Mouse (Mus musculus) embryo, embryonic 10 days (tissue): ENCODE results near the gene Tmem232.
"Not testable (repeated sequence)": the region's sequence is repeated elsewhere in the genome, so short reads cannot be mapped to it uniquely, and the experiment has no call there.

Source experiments
- DNase-seq: peaks from one replicate; pipeline ENCODE4 v3.0.0-alpha.2; 2015; ENCODE audit warnings: low spot score

Tmem232 gene

DNA sequence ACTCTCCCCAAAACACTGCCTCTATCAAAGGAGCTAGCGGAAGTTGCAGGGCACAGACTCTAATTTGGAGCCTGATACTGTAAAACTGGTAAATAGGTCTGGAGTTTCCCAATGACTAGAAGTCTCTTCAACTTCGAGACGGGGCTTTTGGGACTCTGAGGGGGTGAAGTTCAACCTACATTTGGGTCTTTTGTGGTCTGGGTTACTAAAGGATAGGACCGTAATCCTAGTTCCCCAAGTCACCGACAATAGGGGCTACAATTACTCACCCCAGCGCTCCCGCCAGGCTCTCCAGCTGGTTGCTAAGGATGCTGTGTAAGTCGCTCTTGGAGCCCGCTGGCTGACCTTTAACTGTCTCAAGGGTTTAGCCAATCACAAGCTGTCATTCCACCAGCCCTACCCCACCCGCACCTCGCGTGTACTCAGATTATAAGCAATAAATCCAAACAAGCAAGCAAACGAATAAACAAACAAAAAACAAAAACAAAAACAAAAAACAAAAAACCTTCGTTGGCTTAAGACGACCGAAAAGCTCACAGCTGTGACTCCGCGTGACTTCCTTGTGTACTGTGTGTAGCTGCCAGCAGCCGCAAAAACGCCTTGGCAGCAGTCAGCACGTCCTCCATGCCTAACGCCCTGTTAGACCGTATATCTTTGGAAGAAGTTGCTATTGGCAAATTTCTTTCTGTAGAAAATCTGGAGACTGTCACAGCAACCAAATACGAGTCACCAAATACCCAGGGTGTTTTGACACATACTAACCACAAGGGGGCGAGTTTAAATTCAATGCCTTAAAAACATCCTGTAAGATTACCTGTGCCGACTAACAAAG lies at the start of gene Tmem232:
Tmem232 (minus strand) TSS at position 342 of the 832 bp plus-strand sequence.
- DNase-seq: peak; percentile 67

DNA sequence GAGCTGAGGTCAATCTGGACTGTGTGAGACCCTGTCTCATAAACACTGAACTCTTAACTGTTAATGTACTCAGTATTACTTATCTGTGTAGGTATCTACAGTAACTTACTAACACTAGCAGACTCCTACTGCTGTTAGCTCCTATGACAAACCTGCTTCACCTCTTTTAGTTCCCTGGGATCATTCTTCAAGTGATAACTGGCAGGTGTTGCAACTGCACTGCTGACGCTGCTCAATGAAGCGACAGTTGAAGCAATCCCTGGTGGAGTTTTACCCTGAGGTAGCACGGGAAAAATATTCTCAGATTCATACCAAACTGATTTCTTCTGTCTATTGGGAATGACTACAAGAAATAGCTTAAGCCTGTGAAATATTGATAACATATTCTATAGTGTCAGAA lies 46.3 kb upstream of the Tmem232 start:
- DNase-seq: no peak

DNA sequence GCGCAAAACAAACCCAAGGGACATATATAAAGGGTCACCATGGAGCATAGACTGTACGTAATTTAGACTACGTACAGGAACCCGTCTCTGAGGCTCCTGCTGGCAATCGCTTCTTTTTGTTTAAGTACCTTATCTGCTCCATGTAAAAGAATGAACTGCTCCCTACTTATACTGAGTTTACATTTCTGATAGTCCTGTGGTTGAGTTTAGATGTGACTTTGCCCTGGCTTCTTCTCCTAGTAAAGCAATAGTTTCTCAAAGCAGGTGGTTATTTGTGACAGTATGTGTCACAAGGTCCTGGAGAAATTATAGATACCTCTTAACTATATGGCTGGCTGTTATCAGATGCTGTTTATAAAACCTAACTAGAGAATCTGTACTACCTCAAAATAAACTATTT lies 40.9 kb upstream of the Tmem232 start:
- no peak for DNase-seq

DNA sequence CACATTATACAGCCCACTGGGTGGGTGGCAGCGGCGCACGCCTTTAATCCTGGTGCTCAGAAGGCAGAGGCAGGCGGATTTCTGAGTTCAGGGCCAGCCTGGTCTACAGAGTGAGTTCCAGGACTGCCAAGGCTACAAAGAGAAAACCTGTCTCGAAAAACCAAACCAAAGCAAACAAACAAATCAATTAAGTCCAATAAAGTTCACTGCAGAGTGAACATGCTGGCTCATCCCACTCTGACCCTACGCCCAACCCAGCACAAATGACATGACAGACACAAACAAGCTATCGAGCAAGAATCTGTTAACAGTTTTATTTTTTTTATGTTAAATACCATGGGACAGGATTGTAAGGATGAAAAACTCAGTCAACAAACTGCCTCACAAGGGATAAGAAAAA lies 39.2 kb upstream of the Tmem232 start:
- no peak for DNase-seq

DNA sequence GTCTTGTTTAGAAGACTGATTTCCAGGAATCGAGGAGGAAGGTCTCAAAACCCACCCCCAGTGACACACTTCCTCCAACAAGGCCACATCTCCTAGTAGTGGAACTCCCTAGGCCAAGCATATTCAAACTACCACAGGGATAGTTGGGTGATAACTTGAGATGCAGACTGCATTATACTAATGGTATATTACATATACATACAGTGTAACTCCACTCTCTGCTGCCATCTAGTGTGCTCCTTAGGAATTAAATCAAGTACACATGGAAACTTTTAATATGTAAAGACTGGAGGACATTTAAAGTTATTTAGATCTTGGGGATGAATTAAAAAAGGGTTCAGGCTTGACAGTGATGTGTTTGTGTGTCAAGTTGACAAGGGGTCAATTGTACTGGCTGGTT lies 34.8 kb upstream of the Tmem232 start:
- DNase-seq: peak; percentile 69

DNA sequence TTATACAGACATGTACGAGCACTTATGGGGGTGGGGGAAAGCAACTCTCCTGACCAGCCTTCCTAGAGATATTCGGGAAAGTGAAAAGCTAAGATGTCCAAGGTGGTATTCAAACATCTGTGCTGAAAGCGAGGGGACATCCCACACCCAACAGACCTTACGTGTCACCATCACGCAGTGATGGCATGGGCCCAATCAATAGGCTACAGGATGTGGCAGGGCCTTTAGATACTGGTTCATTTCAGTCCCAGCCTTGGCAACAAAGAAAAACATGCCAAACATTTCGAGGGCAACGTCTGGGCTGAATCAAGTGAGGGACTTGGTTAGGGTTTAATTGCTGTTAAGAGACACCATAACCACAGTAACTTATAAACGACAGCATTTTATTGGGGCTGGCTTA lies 34.3 kb upstream of the Tmem232 start:
- DNase-seq: no peak

DNA sequence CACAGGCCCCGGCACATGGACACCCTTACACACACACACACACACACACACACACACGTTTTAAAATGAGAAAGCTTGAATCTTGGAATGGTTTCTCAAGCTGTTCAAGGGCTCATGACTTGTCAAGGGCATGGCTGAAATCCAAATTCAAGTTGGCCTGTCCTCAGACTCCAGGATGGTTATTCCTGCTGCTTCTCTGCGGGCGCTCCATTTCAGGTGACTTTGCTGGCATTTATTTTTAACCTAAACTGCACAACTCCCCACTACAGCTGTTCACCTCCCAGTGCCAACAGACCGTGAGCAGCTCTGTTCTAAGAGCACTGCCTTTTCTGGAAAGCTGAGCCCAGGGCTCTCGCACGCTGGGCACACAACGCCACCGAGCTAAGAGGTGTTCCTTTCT lies 31.3 kb upstream of the Tmem232 start:
- DNase-seq: no peak

DNA sequence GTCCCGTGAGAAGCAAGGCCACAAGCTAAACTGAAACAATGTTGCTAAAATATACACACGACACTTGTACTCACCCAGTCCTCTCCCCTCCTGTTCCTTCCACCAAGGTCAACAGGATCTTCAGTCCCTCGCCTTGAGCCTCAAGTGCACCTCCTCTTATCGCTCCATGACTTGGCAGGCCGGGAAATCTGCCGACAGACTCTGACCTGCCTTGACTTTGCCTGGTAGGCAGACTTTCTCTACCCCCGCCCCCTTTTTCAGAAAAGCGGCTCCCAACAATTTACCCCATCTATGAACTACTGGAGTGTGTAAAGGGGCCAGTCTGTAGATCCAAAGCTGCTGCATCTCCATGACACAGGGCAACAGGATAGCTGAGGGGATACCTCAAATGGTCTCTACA lies 30.9 kb upstream of the Tmem232 start:
- DNase-seq: no peak

DNA sequence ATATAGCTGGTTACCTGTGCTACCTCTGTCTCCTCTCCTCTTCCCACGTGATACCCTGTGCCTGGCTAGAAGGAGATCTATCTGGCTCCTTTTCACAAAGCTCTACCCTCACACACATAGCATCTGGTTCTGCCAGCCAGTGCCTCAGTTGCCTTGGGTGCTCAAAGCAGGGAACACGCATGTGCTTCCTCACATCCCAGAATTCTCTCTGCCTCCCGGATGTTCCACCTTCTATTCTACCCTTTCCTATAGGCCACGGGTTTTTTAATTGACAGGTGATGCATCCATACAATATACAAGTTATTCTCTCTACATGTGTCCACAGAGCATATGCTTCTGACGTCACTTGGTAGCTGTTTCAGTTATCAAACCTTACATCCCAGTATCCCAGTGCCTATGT lies 23.6 kb upstream of the Tmem232 start:
- DNase-seq: no peak

DNA sequence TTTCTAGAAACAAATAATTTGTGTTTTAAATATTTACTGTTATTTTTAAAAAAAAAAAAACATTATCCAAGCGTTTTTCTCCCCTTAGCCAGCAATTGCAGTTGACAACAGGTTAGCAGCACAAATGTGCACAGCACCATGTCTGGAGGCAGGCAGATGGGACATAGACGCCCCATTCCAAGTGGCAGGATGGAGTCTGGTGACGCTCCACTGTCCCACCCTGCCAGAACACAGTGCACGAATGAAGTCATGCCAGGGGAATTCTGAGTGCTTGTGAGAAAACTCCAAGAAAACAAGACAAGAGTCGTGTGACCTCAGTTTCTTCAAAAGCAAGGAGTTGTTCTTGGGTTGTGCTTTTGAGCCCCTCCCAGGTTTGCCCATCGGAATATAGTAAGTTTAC lies 22.8 kb upstream of the Tmem232 start:
- no peak for DNase-seq

DNA sequence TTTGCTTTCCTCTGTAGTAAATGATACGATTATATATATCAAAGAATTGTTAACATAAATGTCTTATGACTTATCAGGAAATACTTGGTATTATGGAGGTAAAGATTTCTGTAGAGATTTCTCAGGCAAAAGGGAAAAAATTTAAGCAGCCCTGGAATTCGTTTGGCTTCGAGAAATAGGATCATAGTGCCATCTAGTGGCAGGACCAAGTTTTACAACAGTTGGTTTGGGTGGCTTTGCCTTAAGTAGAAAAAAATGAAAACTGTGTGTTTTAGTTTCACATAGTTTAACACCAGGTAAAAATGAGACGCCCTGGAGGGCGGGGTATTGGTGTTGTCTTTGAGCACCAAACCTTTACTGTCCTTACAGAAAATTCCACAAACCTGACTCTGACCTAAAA lies 22.2 kb upstream of the Tmem232 start:
- DNase-seq: peak; percentile 83

DNA sequence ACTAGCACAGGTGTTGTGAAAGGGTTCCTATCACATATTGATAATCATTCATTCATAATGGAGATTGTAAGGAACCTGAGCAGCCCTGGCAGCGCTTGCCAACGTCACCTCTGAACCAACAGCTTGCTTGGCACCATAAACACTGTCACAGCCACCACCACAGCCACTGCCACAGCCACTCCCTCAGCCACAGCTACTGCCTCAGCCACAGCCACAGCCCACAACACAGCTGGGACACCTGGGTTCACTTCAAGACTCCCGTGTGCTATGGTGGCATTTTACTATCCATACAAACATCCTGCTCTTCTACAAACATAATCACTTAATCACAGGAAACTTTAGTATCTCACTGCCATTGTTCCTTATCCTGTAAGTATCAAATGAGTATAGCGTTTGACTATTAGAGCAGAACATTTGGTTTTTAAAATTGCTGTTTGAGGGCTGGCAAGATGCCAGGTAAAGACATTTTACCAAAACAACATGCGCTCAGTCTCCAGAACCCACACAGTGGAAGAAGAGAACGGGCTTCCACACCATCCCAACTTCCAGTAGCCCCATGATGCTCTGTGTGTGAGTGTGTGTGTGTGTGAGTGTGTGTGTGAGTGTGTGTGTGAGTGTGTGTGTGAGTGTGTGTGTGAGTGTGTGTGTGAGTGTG lies 20.9 kb upstream of the Tmem232 start:
- no peak for DNase-seq

DNA sequence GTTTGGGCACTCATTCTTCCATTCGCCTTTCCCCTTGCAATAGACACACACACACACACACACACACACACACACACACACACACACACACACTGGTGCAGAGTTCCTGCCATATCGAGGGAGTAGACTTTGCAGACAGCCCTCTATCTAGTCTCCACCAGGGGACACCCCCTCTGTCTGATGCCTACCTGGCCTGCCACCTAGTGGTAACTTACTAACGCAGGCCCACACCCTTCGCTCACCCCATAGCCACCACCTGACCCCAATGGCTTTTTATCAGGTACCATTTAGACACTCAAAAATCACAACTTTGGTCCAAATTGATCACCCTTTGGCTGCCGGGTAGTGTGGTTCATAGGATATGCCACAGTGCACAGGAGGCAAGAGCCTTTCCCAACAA lies 18.7 kb upstream of the Tmem232 start:
- peak; percentile 28 for DNase-seq

DNA sequence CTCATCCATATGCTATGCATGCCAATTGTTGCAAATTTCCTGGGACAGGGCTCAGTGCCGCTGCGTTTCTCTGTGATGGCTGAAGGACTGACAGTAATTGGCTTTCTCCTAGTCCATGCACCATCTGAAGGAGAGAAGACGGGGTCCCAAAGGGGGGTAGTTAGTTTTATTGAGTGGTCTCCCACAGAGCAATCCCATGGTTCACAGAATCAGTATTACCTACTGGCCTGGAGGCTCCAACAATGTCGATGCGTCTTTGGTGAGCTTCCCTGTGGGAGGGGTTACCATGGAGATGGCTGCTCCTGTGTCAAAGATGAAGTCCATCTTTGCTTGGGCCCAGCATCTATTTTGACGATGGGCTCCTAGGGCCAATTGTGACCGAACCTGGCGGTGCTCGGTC lies 18.2 kb upstream of the Tmem232 start:
- DNase-seq: no peak

DNA sequence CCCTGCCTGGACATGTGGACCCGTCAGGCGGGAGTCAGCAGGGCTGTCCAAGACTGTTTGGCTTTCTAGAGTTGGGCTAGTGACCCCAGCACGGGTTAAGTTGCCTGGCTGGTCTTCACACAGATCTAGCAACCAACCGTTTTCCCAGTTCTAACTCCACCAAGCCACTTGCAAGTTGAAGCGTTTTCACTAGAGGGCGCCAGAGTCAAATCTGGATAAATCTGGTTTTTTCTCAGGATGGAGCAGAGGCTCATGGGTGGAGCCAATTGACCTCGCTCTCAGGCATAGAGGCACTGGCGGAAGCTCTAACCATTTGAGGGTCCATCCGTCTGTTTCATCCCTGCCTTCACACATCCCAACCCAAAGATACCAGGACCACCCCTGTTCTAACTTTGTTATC lies 17.6 kb upstream of the Tmem232 start:
- DNase-seq: peak; percentile 70

DNA sequence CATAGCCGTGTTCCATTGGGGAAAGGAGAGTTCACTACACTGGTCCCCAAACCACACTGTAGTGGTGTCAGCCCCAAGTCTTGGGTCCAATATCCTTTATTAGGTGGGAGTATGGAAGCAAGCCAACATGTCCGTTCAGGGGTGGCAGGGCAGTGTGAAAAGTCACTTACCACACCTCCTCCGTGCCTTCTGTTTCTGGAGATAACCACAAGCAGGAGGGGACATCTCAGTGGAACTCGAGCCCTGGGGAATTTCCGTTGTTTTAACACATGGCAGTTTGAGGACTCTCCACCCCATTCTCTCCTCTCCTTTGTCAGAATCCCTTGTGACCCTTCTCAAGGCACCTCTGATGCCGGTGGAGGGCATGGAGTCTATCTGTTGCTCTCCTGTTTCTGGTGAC lies 16.6 kb upstream of the Tmem232 start:
- DNase-seq: no peak

DNA sequence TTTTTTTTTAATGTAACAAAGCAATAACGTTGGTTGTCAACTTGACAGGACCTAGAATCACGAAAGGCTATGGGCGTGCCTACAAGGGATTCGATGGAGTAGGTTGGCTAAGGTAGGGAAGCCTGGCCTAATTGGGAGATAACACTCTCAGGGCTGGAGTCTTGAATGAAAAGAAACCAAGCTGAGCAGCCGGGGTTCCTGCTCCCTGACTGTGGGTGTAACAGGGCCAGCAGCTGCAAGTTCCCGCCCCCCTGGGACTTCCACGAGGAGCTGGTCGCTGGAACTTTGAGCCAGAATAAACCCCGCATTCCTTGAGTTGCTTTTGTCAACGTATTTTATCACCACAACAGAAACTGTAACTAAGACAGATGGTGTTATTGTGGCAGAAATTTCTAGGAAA lies 16.2 kb upstream of the Tmem232 start:
- DNase-seq: no peak

DNA sequence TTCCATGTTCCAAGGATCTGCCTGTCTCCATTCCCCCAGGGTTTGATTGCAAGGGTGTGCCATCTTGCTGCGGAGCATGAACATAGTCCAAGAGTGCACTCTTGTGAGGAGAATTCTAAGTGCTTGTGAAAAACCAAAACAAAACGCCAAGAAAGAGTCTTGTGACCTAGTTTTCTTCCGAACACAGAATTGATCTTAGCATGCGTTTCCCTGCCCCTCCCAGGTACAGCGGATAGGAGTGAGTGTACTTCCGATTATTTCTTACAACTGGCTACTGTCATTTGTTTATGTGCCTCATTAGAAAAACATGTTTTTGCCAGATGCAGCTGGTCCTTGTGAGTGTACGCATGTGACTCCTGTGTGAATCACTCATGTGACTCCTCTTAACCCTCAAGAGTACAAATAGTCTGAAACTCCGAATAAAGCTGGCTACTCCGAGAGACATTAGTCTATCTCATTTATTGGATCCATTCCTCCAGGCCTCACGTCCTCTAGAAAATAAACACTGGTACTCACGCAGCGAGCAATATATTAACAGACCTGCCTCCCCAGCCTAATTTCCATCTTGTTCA lies 11.9 kb upstream of the Tmem232 start:
- DNase-seq: no peak

DNA sequence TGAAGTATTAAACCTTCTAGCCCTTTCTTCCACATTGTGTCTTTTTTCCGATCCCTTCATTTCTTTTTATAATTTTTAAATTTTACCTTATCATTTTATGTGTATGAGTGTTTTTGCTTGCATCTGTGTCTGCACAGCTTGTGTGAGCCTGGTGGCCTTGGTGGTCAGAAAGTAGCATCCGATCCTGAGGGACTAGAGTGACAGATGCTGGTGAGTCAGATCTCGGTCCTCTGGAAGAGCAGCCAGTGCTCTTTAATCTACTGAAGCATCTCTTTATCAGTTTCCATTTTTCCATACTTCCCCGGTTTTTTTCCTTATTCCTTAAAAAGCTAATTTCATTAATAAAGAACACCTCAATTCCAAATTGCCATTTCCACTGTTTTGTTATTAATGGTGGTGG lies 9.8 kb upstream of the Tmem232 start:
- no peak for DNase-seq

DNA sequence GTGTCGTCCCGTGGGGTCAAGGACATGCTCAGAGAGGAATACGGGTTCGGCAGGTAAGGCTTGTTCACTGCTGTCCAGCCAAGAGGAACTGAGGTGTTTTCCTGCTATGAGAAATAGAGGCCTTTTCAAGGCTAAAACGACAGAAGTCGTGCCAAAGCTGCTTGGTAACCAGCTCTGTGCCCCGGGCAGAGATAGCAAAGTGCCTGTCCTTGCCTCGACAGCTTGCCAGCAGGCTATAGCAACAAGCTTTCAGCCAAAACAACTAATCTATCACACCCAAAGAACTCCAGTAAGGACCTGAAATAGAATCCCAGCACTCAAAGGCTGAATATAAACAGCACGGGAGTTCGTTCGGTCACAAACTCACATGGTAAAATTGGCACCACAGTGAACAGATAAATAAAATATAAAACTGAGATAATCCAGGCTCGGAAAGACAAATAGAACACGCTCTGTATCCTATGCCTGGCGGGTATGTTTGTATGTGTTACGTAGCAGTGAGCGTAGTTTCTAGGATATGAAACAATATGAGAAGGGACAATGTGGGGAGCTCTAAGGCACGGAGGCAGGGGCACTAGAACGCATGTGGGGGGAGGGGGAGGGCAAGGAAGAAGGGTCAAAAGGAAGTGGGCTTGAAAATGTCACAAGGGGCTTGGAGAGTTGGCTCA lies 8.2 kb upstream of the Tmem232 start:
- no peak for DNase-seq

DNA sequence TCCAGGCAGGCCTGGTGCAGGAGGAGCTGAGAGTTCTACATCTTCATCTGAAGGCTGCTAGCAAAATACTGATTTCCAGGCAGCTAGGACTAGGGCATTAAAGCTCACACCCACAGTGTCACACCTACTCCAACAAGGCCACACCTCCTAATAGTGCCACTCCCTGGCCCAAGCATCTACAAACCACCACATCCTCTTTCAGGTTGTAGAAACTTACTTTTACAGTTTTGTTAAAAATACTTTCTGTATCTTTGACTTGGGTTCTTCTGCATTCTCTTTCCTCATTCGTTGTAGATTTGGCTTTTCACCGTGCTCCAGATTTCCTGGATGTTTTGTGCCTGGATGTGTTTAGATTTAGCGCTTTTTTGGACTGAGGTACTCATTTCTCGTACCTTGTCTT lies 5.6 kb upstream of the Tmem232 start:
- DNase-seq: not testable (repeated sequence)

DNA sequence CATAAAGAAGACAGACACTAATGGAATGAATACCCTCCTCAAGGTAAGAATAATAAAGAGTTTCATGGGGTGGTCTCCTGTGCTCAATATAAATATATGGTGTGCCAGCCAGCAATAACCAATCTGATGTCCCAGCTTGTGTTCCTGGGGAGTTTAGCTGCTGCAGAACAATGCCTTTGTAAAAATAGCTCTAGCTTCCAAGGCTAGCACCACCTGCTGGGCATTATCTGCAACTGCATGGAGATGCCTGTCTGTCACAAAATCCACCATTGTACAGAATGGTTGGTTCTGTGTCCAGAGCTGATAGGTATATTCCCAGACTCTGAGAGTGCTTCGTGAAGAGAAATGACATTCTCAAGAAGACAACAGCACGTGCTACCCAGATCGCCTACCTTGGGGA lies 4.4 kb downstream of the Tmem232 start:
- peak; percentile 78 for DNase-seq

DNA sequence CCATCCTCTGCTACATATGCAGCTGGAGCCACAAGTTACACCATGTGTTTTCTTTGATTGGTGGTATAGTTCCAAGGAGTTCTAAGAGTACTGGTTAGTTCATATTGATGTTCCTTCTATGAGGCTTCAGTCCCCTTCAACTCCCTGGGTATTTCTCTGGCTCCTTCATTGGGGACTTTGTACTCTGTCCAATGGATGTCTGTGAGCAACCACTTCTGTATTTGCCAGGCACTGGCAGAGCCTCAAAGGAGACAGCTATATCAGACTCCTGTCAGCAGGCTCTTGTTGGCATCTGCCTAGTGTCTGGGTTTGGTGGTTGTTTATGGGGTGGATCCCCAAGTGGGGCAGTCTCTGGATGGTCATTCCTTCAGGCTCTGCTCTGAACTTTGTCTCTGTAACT lies 8.2 kb downstream of the Tmem232 start:
- DNase-seq: not testable (repeated sequence)
